Mouse (Mus musculus) inflammation-experienced regulatory T-cells, adult 6 months (primary cell): ENCODE results near the gene Ankrd55. TPM values are rescaled to one million over a fixed set of nuclear protein-coding genes. Genes with fewer than 3 reads are reported as not detected.
"Not testable (repeated sequence)": the region's sequence is repeated elsewhere in the genome, so short reads cannot be mapped to it uniquely, and the experiment has no call there.

Experiments
- ATAC-seq: one replicate; pipeline ENCODE4 v1.8.0; 2017
- polyA plus RNA-seq, 3 experiments: library from polyadenylated mRNA; unstranded; fragments of 100-300 nt; shearing (Covaris generic); gene quantifications; one replicate each; pipeline ENCODE4 v1.2.1; 2017

The Ankrd55 gene
- polyA plus RNA-seq, 3 experiments from 2014 or later = 2.7 to 11.6 (median 8.5) TPM

DNA sequence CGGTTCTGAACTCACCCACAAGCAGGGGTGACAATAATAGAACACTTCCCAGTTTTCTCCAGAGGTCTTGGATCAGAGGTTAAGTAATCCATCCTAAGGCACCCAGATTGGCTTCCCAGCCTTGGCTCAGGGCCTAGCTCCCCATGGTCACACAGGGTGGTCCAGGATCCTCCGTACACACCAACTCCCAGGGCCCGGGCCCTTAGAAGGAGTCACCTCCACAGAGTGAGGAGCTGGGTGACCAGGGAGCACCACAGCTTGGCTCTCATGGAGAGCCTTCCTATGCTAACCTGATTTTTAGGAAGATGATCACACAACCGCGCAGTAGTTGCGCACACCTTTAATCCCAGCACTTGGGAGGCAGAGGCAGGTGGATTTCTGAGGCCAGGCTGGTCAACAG is 127.6 kb downstream of the Ankrd55 start:
- ATAC-seq = no peak

DNA sequence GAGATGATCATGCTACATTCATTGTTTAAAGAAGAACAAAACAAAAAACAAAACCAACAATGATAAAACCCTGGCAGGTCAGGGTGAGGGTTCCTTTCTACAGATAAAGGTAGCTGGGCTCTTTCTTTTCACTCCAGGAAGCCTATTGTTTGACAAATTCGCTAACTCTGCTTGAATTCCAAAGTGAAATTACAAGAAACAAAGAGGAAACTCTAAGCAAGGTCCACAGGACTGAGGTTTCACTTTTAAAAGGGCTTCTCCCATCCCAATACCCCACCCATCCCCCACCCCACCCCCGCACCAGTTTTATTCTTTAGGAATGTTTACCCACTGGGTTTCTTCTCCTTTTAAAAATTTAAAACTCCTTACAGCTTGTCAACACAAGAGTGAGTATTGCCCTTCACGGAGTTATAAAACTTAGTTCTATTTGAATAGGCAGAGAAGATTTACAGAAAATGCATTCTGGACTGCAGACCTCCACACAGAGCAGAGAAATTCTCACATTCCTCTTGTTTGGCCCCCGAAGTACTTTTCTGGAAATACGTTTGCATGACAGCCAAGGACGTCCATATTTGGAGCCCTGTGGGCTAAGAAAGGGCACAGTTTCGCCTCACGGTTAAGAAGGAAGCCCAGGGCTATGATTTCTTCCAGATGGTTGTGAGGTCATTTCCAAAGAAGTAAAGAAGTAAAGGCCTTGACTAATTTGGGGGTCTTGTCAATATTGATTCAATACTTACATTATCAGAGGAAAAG is 128.3 kb downstream of the Ankrd55 start:
- ATAC-seq = no peak

DNA sequence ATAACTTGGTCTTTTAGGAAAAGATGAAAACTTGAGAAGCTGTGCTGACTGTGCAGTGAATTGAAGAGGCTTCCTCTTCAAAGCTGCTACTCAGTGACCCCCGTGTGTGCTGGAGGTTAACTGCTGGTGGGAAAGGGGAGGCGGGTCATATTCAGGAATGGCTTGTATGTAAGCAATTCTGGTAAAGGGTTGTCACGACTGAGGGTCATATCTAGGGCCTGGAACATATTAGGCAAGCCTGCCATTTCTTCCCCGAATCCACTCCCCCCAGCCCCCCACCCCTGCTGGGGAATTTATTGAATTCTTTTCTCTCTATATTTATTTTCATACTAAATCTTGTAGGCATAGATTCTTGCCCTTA is 128.9 kb downstream of the Ankrd55 start:
- ATAC-seq = no peak

DNA sequence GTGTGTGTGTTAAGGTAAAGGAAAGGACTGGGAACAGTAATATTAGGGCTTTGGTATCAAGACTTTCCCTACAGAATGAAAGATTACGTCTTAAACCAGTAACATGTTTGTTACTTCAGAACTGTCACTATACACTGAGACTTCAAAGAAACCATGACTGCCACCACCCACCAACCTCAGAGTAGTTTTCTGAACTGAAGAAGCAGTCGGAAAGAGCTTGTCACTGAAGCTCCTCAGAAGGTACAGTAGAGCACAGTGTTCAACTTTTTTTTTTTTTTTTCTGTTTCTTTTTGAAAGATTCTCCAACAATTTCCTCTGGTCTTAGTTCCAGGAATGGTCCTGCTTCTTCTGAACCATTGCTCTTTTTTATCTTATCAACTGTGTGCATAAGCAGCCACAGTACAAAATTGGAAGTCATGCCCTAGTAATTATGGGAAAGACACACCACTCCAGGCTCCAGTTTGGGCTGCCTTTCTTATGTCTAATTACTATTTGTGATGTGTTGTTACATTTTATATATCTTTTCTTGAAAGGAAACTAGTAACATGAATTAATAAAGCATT is 129.7 kb downstream of the Ankrd55 start:
- ATAC-seq = peak; percentile 88

- peak; percentile 70 for ATAC-seq
Observed at GRCm38 (mm10) chr13:112418595-112418994, 130.3 kb downstream of the Ankrd55 start.

DNA sequence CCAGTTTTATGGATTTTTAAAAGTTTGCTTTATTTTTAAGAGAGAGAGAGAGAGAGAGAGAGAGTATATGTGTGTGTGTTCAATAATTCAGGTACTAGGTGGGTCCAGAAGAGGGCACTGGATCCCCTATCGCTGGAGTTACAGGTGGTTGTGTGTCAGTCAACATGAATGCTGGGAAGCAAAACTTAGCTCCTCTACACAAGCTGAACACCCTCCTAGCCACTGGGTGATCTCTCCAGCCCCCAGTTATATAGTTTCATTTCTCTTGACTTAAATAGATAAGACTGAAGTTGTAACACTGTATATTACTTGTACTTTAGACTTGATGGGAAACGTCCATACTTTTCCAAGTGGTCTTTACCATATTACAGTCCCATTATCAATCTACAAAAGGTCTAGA is 136.0 kb downstream of the Ankrd55 start:
- ATAC-seq = peak; percentile 11

- ATAC-seq = peak; percentile 48
Observed at GRCm38 (mm10) chr13:112424635-112425034, 136.4 kb downstream of the Ankrd55 start.

DNA sequence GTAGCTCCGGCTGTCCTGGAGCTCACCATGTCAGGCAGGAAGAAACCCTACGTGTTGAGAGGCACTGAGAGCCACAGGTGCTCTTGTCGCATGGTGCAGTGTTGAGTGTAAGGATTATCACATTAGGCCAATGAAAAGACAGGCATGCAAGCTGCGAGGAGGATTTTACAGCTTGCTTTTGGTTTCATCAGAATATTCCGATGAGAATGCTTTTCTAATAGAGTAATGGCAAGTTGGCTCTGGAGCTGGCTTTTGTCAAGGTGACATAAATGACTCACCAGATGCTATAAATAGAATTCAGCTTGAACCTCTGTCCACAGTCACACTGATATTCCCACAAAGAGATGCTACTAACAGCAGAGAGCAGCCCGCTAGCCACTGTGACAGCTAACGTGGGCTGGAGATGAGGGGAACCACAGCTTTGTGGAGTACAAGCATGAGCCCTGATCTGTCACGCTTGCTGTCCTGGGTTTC is 137.0 kb downstream of the Ankrd55 start:
- ATAC-seq = peak; percentile 19

- ATAC-seq = peak; percentile 9
Observed at GRCm38 (mm10) chr13:112426265-112427135, 138.2 kb downstream of the Ankrd55 start.

GRCm38 (mm10) chr13:112427136-112427470 is 138.9 kb downstream of the Ankrd55 start:
- not testable (repeated sequence) for ATAC-seq

DNA sequence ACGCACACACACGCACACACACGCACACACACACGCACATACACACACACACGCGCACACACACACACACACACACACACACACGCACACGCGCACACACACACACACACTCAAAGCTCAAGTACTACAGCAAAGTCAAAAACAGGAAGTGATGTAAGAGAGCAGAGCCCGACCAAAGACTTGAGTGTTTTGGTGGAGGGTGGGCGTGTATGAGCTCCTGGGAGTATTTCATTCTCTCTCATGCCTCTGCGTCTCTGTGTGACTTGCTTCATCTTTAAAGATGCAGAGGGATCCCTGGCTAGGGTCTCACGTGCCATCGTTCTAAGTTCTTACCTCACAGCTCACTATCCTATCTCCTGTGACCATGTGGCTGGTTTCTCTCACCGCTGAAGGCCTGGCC is 139.3 kb downstream of the Ankrd55 start:
- ATAC-seq = peak; percentile 77

DNA sequence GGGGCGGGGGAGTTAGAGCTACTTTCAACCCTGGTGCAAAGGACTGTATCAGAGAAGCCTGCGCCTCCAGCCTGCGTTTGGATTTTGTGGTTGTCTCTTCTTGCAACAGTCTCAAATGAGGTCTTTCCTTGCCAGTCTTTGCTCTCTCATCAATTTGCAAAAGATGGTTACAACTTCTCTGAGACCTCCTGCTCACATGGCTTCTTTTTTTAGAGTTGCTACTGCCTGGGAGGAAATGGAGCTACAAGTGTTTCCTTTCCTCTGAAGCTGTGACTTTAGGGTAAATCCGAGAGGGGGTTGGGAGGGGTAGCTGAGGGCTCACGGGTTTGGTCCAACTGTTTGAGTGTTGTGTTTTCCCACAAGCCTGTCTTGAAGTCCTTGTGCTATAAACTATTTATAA is 145.0 kb downstream of the Ankrd55 start:
- ATAC-seq = peak; percentile 63

Other genes starting within 250 kb of the Ankrd55 start
- 10 to 100 TPM; 14.1 to 58.2 (median 51.0) TPM for gene Il6st, start 175.6 kb downstream of the Ankrd55 start, polyA plus RNA-seq